8 mouse cellular contexts compared by ENCODE assay signal in the genomic region with DNA sequence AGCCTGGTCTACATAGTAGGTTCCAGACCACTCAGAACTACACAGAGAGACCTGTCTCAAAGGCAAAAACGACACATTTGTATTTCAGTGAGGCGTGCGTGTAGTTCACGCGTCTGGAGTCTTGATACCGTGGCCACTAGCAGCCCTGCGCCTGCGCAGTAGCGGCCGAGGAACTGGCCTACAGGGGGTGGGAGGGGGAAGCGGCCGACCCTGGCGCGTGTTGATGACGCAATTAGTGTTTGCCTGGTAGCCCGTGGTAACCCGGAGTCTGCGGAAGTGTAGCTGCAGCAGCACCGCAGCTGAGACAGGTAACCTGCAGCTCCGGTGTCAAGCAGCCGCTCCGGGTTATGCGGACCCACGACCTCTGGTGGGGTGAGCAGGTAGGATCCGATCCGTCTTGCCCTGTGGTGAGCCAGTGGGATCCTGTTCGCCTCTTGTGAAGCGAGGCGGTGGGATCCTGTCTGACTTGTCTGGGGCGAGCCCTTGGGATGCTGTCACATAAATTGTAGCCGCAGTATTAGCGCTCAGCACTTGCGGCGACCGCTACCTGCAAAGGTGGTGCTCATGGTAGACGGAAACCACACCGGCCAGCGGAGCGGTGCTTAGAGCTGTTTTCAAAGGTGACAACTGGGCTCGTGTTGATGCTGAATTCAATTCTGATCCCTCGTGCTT. TPM values are rescaled to one million over a fixed set of nuclear protein-coding genes. Genes with fewer than 3 reads are reported as not detected.
DNase-seq lines count a peak whose midpoint lies in the region; ATAC-seq and TF ChIP-seq lines count a peak whose summit lies in the region.

A gene (plus strand): TSS at position 254 of the 672 bp plus-strand sequence.

- peak within 1 kb of the TSS; percentile 81 for H3K27ac ChIP-seq in hindbrain, embryonic 10.5 days
- H3K27ac ChIP-seq in lung, postnatal 0 days (ENCODE audit: low read length): no peak within 1 kb of the TSS

- peak; percentile 94 for ATAC-seq in frontal cortex, adult (ENCODE audit: low TSS enrichment)
- ATAC-seq in lung, postnatal 0 days: peak; percentile 96

- DNase-seq in MN1 (ENCODE audit: low spot score): peak; percentile 98
- peak; percentile 95 for DNase-seq in cerebellum, adult 9-10 months
- peak; percentile 97 for DNase-seq in hindbrain, embryonic 10.5 days (ENCODE audit: low spot score)
- peak; percentile 97 for DNase-seq in layer of hippocampus, adult 9-11 months
- DNase-seq in lung, postnatal 0 days (ENCODE audit: low spot score): peak; percentile 97
- DNase-seq in ovary, postnatal 14 days (ENCODE audit: low spot score): peak; percentile 98
- peak; percentile 99 for DNase-seq in thymus, postnatal 14 days

- peaks cover 13% of the 10 kb centered on the region for H3K4me1 ChIP-seq in hindbrain, embryonic 10.5 days (replicated peaks)
- no peaks in the 10 kb centered on the region for H3K4me1 ChIP-seq in lung, postnatal 0 days (ENCODE audit: insufficient read depth, low read depth, low read length)

- peaks cover 4% of the 10 kb centered on the region for H3K36me3 ChIP-seq in hindbrain, embryonic 10.5 days
- no peaks in the 10 kb centered on the region for H3K36me3 ChIP-seq in lung, postnatal 0 days (ENCODE audit: insufficient read depth, low read length)

- peak; percentile 66 for TF ChIP-seq CTCF in lung, postnatal 0 days (IDR thresholded peaks at IDR 0.05)

- peak within 1 kb of the TSS; percentile 90 for H3K4me2 ChIP-seq in lung, postnatal 0 days (replicated peaks; ENCODE audit: low read depth, low read length)

- under 1% methylated on average over 41 of the region's 41 CpGs for WGBS in hindbrain, embryonic 10.5 days
- whole genome bisulfite sequencing in lung, postnatal 0 days: under 1% methylated on average over 41 of the region's 41 CpGs

- peak within 1 kb of the TSS; percentile 91 for H3K4me3 ChIP-seq in hindbrain, embryonic 10.5 days
- peak within 1 kb of the TSS; percentile 78 for H3K4me3 ChIP-seq in lung, postnatal 0 days (ENCODE audit: low read depth, low read length)

- peak within 1 kb of the TSS; percentile 39; the same call in 1 of the 2 replicates for H3K9ac ChIP-seq in lung, postnatal 0 days (replicated peaks; ENCODE audit: low read depth)

- H3K9me3 ChIP-seq in hindbrain, embryonic 10.5 days: no peaks in the 10 kb centered on the region
- no peaks in the 10 kb centered on the region for H3K9me3 ChIP-seq in lung, postnatal 0 days (ENCODE audit: low read length)

- TF ChIP-seq EP300 in lung, postnatal 0 days (IDR thresholded peaks at IDR 0.05): no peak

- H3K27me3 ChIP-seq in hindbrain, embryonic 10.5 days (ENCODE audit: insufficient read depth, poor library complexity, severe bottlenecking): no peaks in the 10 kb centered on the region
- no peaks in the 10 kb centered on the region for H3K27me3 ChIP-seq in lung, postnatal 0 days (replicated peaks; ENCODE audit: insufficient read depth, low read length)

RNA-seq across cellular contexts. Expression of the gene that starts here (rescaled TPM):
- polyA plus RNA-seq in hindbrain, embryonic 10.5 days (2016; fragmentation: Nextera tagmentation; extraction: Ambion mirVana): 34.6 and 43.5 TPM in 2 replicates
- polyA plus RNA-seq in lung, postnatal 0 days (2015; fragmentation: Nextera tagmentation; extraction: Ambion mirVana): 128 and 130 TPM in 2 replicates
